Mouse (Mus musculus): ENCODE results near the gene Ppp4r2. TPM values are rescaled to one million over a fixed set of nuclear protein-coding genes. Genes with fewer than 3 reads are reported as not detected.

Gene Ppp4r2
- total and polyA plus RNA-seq, 2 experiments from 2014 or later: 9.5 to 23.9 TPM

DNA sequence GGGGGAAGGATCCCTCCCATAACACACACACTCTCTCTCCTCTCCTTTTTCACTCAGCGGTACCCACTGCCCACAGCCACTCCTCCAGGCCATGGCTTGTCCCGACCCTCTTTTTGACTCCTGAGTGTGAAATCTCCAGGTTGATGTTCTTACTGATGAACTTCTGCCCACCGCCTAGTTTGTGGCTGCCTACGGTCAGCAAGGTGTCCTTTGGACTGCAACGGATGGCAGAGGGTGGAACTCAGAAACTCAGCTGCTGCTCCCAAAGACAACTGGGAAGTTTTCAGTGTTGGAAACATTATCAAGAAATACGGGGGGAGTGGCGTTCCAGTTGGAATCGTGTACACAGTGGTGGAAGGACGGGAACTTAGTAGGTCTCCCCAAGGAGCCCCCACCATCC lies 48.2 kb downstream of the Ppp4r2 start:
- 85% methylated on average over 9 of the region's 9 CpGs for WGBS
- ATAC-seq: 0 out of 2 replicates have a peak, but pooled peaks have one; percentile 8
- no peak for TF ChIP-seq CTCF (IDR thresholded peaks at IDR 0.05; ENCODE audit: low read depth)
- Histone ChIP-seq H3K27me3 (ENCODE audit: insufficient read depth, low read length) (no peaks in the 10 kb centered on the region), H3K9ac (replicated peaks; ENCODE audit: low read length) (no peak overlapping the region), H3K36me3 (ENCODE audit: insufficient read depth, low read length) (no peaks in the 10 kb centered on the region), H3K4me1 (ENCODE audit: insufficient read depth, low read length) (no peaks in the 10 kb centered on the region), H3K27ac (no peak overlapping the region), H3K4me2 (ENCODE audit: low read depth, low read length) (no peak overlapping the region), H3K4me3 (ENCODE audit: low read length) (no peak overlapping the region), H3K9me3 (ENCODE audit: low read length) (no peaks in the 10 kb centered on the region)
- DNase-seq (ENCODE audit: low spot score): no peak

DNA sequence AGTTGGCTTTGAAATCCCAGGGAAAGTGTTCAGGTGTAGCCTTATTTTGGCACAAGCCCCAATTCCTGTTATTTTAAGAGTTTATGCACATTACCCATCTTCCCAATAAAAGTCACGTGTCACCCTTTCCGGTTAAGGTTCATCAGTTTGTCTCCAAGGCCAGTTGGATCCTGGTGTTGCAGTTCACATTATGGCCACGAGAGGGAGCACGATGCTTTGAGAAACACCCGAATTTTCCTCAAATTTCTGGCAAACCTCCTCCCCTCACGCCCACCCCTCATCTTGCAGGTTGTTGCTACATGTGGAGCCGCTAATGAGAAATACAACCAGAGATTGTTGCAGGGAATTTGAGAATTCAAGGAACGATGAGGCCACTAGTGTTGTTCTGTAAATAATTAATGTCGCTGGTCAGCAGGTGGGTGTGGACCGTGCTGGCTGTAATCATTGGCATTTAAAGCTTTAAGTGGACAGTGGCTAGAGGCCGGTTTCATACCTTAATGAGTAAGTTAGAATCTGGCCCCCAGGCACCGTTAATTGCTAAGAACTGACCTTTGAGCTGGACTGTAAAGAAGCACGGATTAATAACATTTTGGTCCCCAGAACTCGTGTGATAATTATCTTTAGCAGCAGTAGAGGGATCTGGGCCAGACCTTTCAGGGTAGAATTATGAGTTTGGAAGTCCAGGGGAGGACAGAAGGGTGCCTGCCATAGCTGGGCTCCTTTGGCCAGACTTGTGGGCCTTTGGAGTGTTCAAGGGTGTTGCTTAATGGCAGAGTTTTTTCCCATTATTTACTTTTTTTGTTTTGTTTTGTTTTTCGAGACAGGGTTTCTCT lies 49.2 kb downstream of the Ppp4r2 start:
- Histone ChIP-seq H3K4me3 (ENCODE audit: low read length) (no peak overlapping the region; the same call in 1 of the 2 replicates), H3K9ac (replicated peaks; ENCODE audit: low read length) (no peak overlapping the region), H3K36me3 (ENCODE audit: insufficient read depth, low read length) (no peaks in the 10 kb centered on the region), H3K4me1 (ENCODE audit: insufficient read depth, low read length) (no peaks in the 10 kb centered on the region), H3K27me3 (ENCODE audit: insufficient read depth, low read length) (no peaks in the 10 kb centered on the region), H3K9me3 (ENCODE audit: low read length) (no peaks in the 10 kb centered on the region), H3K4me2 (ENCODE audit: low read depth, low read length) (peak overlapping the region; percentile 49), H3K27ac (no peak overlapping the region)
- TF ChIP-seq CTCF (IDR thresholded peaks at IDR 0.05; ENCODE audit: low read depth): peak; percentile 98
- DNase-seq (ENCODE audit: low spot score) (peak; percentile 91), ATAC-seq (peak; percentile 13; the same call in 1 of the 2 replicates)
- whole genome bisulfite sequencing: 17% methylated on average over 15 of the region's 15 CpGs

DNA sequence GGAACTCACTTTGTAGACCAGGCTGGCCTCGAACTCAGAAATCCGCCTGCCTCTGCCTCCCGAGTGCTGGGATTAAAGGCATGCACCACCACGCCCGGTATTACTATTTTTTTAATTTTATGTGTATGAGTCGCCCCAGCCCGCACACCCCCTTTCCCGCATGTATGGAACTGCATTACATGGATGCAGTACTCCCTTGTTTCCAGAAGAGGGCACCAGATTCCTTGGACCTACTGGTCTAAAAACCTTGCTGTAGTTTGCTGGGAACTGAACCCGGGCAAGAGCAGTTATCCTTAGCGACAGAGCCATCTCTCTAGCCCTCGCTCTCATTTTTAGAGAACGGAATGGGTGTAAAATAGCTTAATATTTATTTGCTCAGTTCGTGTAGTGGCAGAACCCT lies 49.8 kb downstream of the Ppp4r2 start:
- Histone ChIP-seq H3K36me3 (ENCODE audit: insufficient read depth, low read length) (no peaks in the 10 kb centered on the region), H3K9ac (replicated peaks; ENCODE audit: low read length) (no peak overlapping the region), H3K27me3 (ENCODE audit: insufficient read depth, low read length) (no peaks in the 10 kb centered on the region), H3K4me3 (ENCODE audit: low read length) (no peak overlapping the region), H3K9me3 (ENCODE audit: low read length) (no peaks in the 10 kb centered on the region), H3K4me2 (ENCODE audit: low read depth, low read length) (no peak overlapping the region), H3K27ac (no peak overlapping the region), H3K4me1 (ENCODE audit: insufficient read depth, low read length) (no peaks in the 10 kb centered on the region)
- TF ChIP-seq CTCF (IDR thresholded peaks at IDR 0.05; ENCODE audit: low read depth): peak; percentile 64
- DNase-seq (ENCODE audit: low spot score): peak; percentile 41
- ATAC-seq: no peak
- 63% methylated on average over 13 of the region's 13 CpGs for WGBS

DNA sequence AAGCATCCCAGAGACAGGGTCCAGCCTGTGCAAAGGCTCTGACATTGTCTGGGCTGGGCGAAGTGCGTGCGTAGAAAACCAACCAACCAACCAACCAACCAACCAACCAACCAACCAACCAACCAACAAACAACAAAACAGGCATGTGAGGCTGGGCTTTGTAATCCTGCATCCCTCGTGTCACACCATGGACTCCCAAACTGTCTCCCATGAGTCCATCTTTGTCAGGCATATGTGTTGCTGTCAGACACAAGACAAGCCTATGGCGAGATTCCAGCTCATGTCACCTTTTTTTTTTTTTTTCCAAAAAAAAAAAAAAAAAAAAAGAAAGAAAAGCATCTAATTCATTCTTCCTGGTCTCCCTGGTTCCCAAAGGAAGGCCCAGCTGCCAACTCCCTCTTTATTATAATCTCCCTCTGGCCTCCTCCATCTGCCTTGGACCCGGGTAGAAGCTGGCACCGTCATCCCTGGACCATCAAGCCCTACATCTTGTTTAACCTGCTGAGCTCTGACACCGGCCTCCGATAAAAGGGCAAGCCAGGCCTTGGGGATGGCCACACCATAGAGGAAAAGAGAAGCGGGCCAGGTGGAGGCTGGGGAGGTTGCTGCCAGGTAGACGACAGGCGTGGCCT lies 51.3 kb downstream of the Ppp4r2 start:
- Histone ChIP-seq H3K4me2 (ENCODE audit: low read depth, low read length) (no peak overlapping the region), H3K27ac (peak overlapping the region; percentile 26; the same call in 1 of the 2 replicates), H3K27me3 (ENCODE audit: insufficient read depth, low read length) (no peaks in the 10 kb centered on the region), H3K36me3 (ENCODE audit: insufficient read depth, low read length) (no peaks in the 10 kb centered on the region), H3K4me1 (ENCODE audit: insufficient read depth, low read length) (no peaks in the 10 kb centered on the region), H3K9me3 (ENCODE audit: low read length) (no peaks in the 10 kb centered on the region), H3K9ac (replicated peaks; ENCODE audit: low read length) (no peak overlapping the region), H3K4me3 (ENCODE audit: low read length) (no peak overlapping the region)
- DNase-seq (ENCODE audit: low spot score): peak; percentile 65
- WGBS: 60% methylated on average over 12 of the region's 12 CpGs
- ATAC-seq: peak; percentile 58
- no peak for TF ChIP-seq CTCF (IDR thresholded peaks at IDR 0.05; ENCODE audit: low read depth)

DNA sequence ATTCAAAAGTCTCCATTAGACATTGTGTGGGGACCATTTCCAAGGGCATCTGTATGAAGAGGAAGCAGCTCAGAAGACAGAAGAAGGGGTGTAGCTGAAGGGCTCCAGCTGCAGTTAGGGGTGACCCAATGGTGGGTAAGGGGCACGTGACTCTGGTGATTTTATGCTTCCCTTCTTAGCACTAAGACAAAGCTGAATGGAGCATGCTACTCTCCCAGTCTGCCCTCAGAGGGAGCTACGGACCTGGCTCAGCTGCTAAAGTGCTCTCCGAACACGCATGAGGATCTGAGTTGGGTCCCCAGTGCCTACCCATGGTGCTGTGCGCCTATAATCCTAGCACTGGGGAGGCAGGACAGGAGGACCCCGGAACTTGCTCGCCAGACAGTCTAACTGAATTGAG lies 52.0 kb downstream of the Ppp4r2 start:
- Histone ChIP-seq H3K4me3 (ENCODE audit: low read length) (no peak overlapping the region), H3K4me1 (ENCODE audit: insufficient read depth, low read length) (no peaks in the 10 kb centered on the region), H3K9ac (replicated peaks; ENCODE audit: low read length) (no peak overlapping the region), H3K9me3 (ENCODE audit: low read length) (no peaks in the 10 kb centered on the region), H3K27ac (no peak overlapping the region), H3K36me3 (ENCODE audit: insufficient read depth, low read length) (no peaks in the 10 kb centered on the region), H3K4me2 (ENCODE audit: low read depth, low read length) (no peak overlapping the region), H3K27me3 (ENCODE audit: insufficient read depth, low read length) (no peaks in the 10 kb centered on the region)
- DNase-seq (ENCODE audit: low spot score): peak; percentile 66
- WGBS: 46% methylated on average over 7 of the region's 7 CpGs
- ATAC-seq: peak; percentile 49
- TF ChIP-seq CTCF (IDR thresholded peaks at IDR 0.05; ENCODE audit: low read depth): peak; percentile 61

DNA sequence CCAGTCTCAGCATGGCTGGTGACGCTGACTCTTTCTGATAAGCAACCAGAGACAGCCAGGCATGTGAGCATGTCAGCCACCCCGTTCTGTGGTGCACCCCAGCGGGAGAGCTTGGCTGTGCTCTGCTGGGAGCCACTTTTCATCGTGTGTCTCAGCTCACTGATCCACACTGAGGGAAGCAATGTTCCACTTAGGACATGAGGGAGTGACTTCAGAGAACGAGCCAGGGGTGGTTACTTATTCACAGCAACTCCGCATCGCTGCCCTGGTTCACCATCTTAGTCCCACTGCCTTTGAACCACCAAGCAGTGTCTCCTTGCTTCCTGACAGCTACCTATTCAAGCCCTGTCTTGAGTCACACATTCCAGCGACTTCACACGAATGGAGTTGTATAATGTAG lies 53.6 kb downstream of the Ppp4r2 start:
- no peak for DNase-seq (ENCODE audit: low spot score)
- ATAC-seq: no peak
- Histone ChIP-seq H3K4me3 (ENCODE audit: low read length) (no peak overlapping the region), H3K27me3 (ENCODE audit: insufficient read depth, low read length) (no peaks in the 10 kb centered on the region), H3K9me3 (ENCODE audit: low read length) (no peaks in the 10 kb centered on the region), H3K4me2 (ENCODE audit: low read depth, low read length) (no peak overlapping the region), H3K4me1 (ENCODE audit: insufficient read depth, low read length) (no peaks in the 10 kb centered on the region), H3K27ac (no peak overlapping the region), H3K36me3 (ENCODE audit: insufficient read depth, low read length) (no peaks in the 10 kb centered on the region), H3K9ac (replicated peaks; ENCODE audit: low read length) (no peak overlapping the region)
- 76% methylated on average over 9 of the region's 9 CpGs for WGBS
- TF ChIP-seq CTCF (IDR thresholded peaks at IDR 0.05; ENCODE audit: low read depth): no peak

Measured in hindbrain, postnatal 0 days (tissue).